Mouse (Mus musculus) erythroblast, embryonic 14.5 days (primary cell): Measurements from ENCODE around the gene Rpl6.

Source experiments
- GATA1 ChIP-seq: IDR thresholded peaks from 2 replicates; pipeline ENCODE4 v1.6.1; 2012; ENCODE audit warnings: low read length, inconsistent platforms, mixed read lengths
- TAL1 ChIP-seq: IDR thresholded peaks from 3 replicates; pipeline ENCODE4 v1.6.1; 2012; ENCODE audit warnings: low read length, inconsistent platforms, mixed read lengths

DNA sequence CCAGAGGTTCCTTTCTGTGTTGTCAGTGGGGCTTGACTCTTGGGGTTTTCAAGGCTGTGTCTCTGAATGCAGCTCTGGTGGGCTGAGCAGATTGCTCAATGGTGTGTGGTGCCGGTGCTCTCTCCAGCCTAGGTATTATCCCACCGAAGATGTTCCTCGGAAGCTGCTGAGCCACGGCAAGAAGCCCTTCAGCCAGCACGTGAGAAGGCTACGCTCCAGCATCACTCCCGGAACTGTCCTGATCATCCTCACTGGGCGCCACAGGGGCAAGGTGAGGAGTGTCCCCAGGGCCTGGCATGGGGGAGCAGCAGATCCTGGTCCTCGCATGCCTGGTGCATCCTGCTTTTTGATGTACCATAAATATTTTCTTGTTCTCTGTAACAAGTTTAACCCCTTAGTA lies 2.3 kb downstream of the Rpl6 start:
- TF ChIP-seq GATA1 (no peak), TAL1 (no peak)
